Mouse (Mus musculus) embryonic facial prominence, embryonic 15.5 days (tissue): ENCODE data around the gene Spo11. TPM values are rescaled to one million over a fixed set of nuclear protein-coding genes. Genes with fewer than 3 reads are reported as not detected.

Source experiments
- ATAC-seq: fragments of 200-750 bp; cut with Nextera tagmentation; 2 replicates; pipeline ENCODE4 v1.8.0; 2017; ENCODE audit warnings: low read depth, moderate TSS enrichment; ENCODE audit not compliant: insufficient number of reproducible peaks, low FRiP score, low TSS enrichment
- H3K27ac ChIP-seq: fragments of 300-500 bp; sonication (generic); replicated peaks from 2 replicates; pipeline ENCODE4 v1.5.1; 2015; ENCODE audit warnings: mild to moderate bottlenecking, inconsistent platforms
- H3K27me3 ChIP-seq: fragments of 300-500 bp; sonication (generic); 2 replicates; pipeline ENCODE4 v1.6.1; 2015; ENCODE audit warnings: inconsistent platforms
- H3K36me3 ChIP-seq: fragments of 300-500 bp; sonication (generic); 2 replicates; pipeline ENCODE4 v1.6.1; 2015; ENCODE audit warnings: mild to moderate bottlenecking, inconsistent platforms
- H3K4me1 ChIP-seq: fragments of 300-500 bp; sonication (generic); 2 replicates; pipeline ENCODE4 v1.6.1; 2015; ENCODE audit warnings: inconsistent platforms
- H3K4me2 ChIP-seq: fragments of 300-500 bp; sonication (generic); replicated peaks from 2 replicates; pipeline ENCODE4 v1.6.1; 2015; ENCODE audit warnings: mild to moderate bottlenecking, inconsistent platforms
- H3K4me3 ChIP-seq: fragments of 300-500 bp; sonication (generic); replicated peaks from 2 replicates; pipeline ENCODE4 v1.5.1; 2015; ENCODE audit warnings: mild to moderate bottlenecking, inconsistent platforms
- H3K9ac ChIP-seq: fragments of 300-500 bp; sonication (generic); 2 replicates; pipeline ENCODE4 v1.6.1; 2015; ENCODE audit warnings: inconsistent platforms
- H3K9me3 ChIP-seq: fragments of 300-500 bp; sonication (generic); replicated peaks from 2 replicates; pipeline ENCODE4 v1.6.1; 2016; ENCODE audit warnings: inconsistent platforms
- WGBS: fragments of 180-500 bp; shearing (Covaris S2); methylation state at CpG from one replicate; pipeline ENCODE4 v1.1.7; 2015; 5-methylcytosine and 5-hydroxymethylcytosine counted together
- polyA plus RNA-seq: library from polyadenylated mRNA; unstranded; fragments of >200 nt; fragmentation: Nextera tagmentation; extraction: Ambion mirVana; gene quantifications from 2 replicates; pipeline ENCODE4 v1.2.1, GENCODE M21; 2015

Spo11 gene
- polyA plus RNA-seq, 1 experiment from 2014 or later, result 6.5 TPM

- H3K27me3 ChIP-seq, result no peaks in the 10 kb centered on the region
- H3K27ac ChIP-seq, result no peak overlapping the region
- no peaks in the 10 kb centered on the region for H3K9me3 ChIP-seq
- no peak for ATAC-seq
- 73% methylated on average over 9 of the region's 9 CpGs for WGBS
- H3K4me1 ChIP-seq, result peaks cover under 1% of the 10 kb centered on the region
- H3K9ac ChIP-seq, result no peak overlapping the region
- no peaks in the 10 kb centered on the region for H3K36me3 ChIP-seq
- no peak overlapping the region for H3K4me3 ChIP-seq
- no peak overlapping the region for H3K4me2 ChIP-seq
Observed at GRCm38 (mm10) chr2:172982776-172983561, 5.5 kb downstream of the Spo11 start.

GRCm38 (mm10) chr2:172990161-172990560 lies 12.7 kb downstream of the Spo11 start:
- Histone ChIP-seq H3K4me1 (no peaks in the 10 kb centered on the region), H3K27me3 (no peaks in the 10 kb centered on the region)
- WGBS, result 77% methylated on average over 6 of the region's 6 CpGs

GRCm38 (mm10) chr2:172996207-172996606 lies 18.7 kb downstream of the Spo11 start:
- Histone ChIP-seq H3K27ac (peak overlapping the region; percentile 24; the same call in 1 of the 2 replicates), H3K4me3 (no peak overlapping the region), H3K4me1 (peaks cover 14% of the 10 kb centered on the region), H3K36me3 (no peaks in the 10 kb centered on the region), H3K9ac (no peak overlapping the region), H3K4me2 (no peak overlapping the region), H3K9me3 (no peaks in the 10 kb centered on the region), H3K27me3 (0 out of 2 replicates have a peak, but pooled peaks cover 3% of the 10 kb centered on the region)
- no peak for ATAC-seq
- WGBS, result 6% methylated on average over 4 of the region's 4 CpGs

More at GRCm38 (mm10) chr2:172990161-172990560, 12.7 kb downstream of the Spo11 start:
- H3K4me3 ChIP-seq, result no peak overlapping the region
- H3K9me3 ChIP-seq, result no peaks in the 10 kb centered on the region
- no peak for ATAC-seq
- no peak overlapping the region for H3K27ac ChIP-seq
- H3K4me2 ChIP-seq, result no peak overlapping the region
- H3K9ac ChIP-seq, result no peak overlapping the region
- H3K36me3 ChIP-seq, result no peaks in the 10 kb centered on the region

GRCm38 (mm10) chr2:172997748-172998147 lies 20.2 kb downstream of the Spo11 start:
- Histone ChIP-seq H3K27ac (no peak overlapping the region), H3K27me3 (0 out of 2 replicates have a peak, but pooled peaks cover 3% of the 10 kb centered on the region), H3K9ac (no peak overlapping the region), H3K4me1 (peaks cover 24% of the 10 kb centered on the region), H3K9me3 (no peaks in the 10 kb centered on the region), H3K4me2 (no peak overlapping the region), H3K4me3 (no peak overlapping the region), H3K36me3 (peaks cover 4% of the 10 kb centered on the region; the same call in 1 of the 2 replicates)
- 69% methylated on average over 11 of the region's 11 CpGs for WGBS
- ATAC-seq, result no peak

GRCm38 (mm10) chr2:172998478-172998877 lies 21.0 kb downstream of the Spo11 start:
- Histone ChIP-seq H3K9ac (no peak overlapping the region), H3K4me1 (peaks cover 24% of the 10 kb centered on the region), H3K27me3 (0 out of 2 replicates have a peak, but pooled peaks cover 3% of the 10 kb centered on the region), H3K36me3 (peaks cover 10% of the 10 kb centered on the region), H3K9me3 (no peaks in the 10 kb centered on the region), H3K27ac (no peak overlapping the region), H3K4me2 (no peak overlapping the region), H3K4me3 (no peak overlapping the region)
- 63% methylated on average over 7 of the region's 7 CpGs for WGBS
- ATAC-seq, result no peak

GRCm38 (mm10) chr2:172999630-173000284 lies 22.3 kb downstream of the Spo11 start, which contains the start of gene Rae1:
TSS of gene Rae1 (plus strand) at chr2:173000117.
- Histone ChIP-seq H3K4me3 (peak within 1 kb of the TSS; percentile 66), H3K27ac (peak within 1 kb of the TSS; percentile 79), H3K27me3 (0 out of 2 replicates have a peak, but pooled peaks cover 3% of the 10 kb centered on the region), H3K9ac (peak within 1 kb of the TSS; percentile 67), H3K4me1 (peaks cover 24% of the 10 kb centered on the region), H3K4me2 (peak within 1 kb of the TSS; percentile 79), H3K9me3 (no peaks in the 10 kb centered on the region), H3K36me3 (peaks cover 23% of the 10 kb centered on the region)
- peak; percentile 96 for ATAC-seq
- under 1% methylated on average over 44 of the region's 45 CpGs for WGBS

GRCm38 (mm10) chr2:173000285-173000652 lies 22.8 kb downstream of the Spo11 start:
- peak; percentile 88 for ATAC-seq
- Histone ChIP-seq H3K4me1 (peaks cover 24% of the 10 kb centered on the region), H3K27ac (peak overlapping the region; percentile 79), H3K4me2 (peak overlapping the region; percentile 79), H3K9me3 (no peaks in the 10 kb centered on the region), H3K27me3 (0 out of 2 replicates have a peak, but pooled peaks cover 3% of the 10 kb centered on the region), H3K4me3 (peak overlapping the region; percentile 66), H3K36me3 (peaks cover 28% of the 10 kb centered on the region), H3K9ac (peak overlapping the region; percentile 67)
- under 1% methylated on average over 37 of the region's 42 CpGs for WGBS

- 13% methylated on average over 8 of the region's 8 CpGs for WGBS
Observed at GRCm38 (mm10) chr2:173000921-173001320, 23.4 kb downstream of the Spo11 start.

GRCm38 (mm10) chr2:173003737-173004136 lies 26.2 kb downstream of the Spo11 start:
- peaks cover 15% of the 10 kb centered on the region for H3K4me1 ChIP-seq
- no peaks in the 10 kb centered on the region for H3K27me3 ChIP-seq
- no peak overlapping the region for H3K4me2 ChIP-seq
- no peak overlapping the region for H3K27ac ChIP-seq
- no peak for ATAC-seq
- no peak overlapping the region for H3K4me3 ChIP-seq
- H3K9ac ChIP-seq, result no peak overlapping the region
- H3K36me3 ChIP-seq, result peaks cover 55% of the 10 kb centered on the region
- H3K9me3 ChIP-seq, result no peaks in the 10 kb centered on the region
- WGBS, result 92% methylated on average over 8 of the region's 8 CpGs

More at GRCm38 (mm10) chr2:173000921-173001320, 23.4 kb downstream of the Spo11 start:
- peak overlapping the region; percentile 79; the same call in 1 of the 2 replicates for H3K27ac ChIP-seq
- H3K27me3 ChIP-seq, result 0 out of 2 replicates have a peak, but pooled peaks cover 3% of the 10 kb centered on the region
- H3K9me3 ChIP-seq, result no peaks in the 10 kb centered on the region
- H3K9ac ChIP-seq, result peak overlapping the region; percentile 67
- H3K4me2 ChIP-seq, result peak overlapping the region; percentile 79
- no peak for ATAC-seq
- H3K4me3 ChIP-seq, result peak overlapping the region; percentile 66
- peaks cover 29% of the 10 kb centered on the region for H3K36me3 ChIP-seq
- peaks cover 20% of the 10 kb centered on the region for H3K4me1 ChIP-seq

- no peak overlapping the region for H3K27ac ChIP-seq
Observed at GRCm38 (mm10) chr2:173010220-173010717, 32.8 kb downstream of the Spo11 start.

GRCm38 (mm10) chr2:173011440-173011839 lies 33.9 kb downstream of the Spo11 start:
- no peak overlapping the region for H3K4me3 ChIP-seq
- WGBS, result 90% methylated on average over 8 of the region's 8 CpGs
- peaks cover 100% of the 10 kb centered on the region for H3K36me3 ChIP-seq

More at GRCm38 (mm10) chr2:173010220-173010717, 32.8 kb downstream of the Spo11 start:
- Histone ChIP-seq H3K27me3 (no peaks in the 10 kb centered on the region), H3K36me3 (peaks cover 92% of the 10 kb centered on the region), H3K4me2 (no peak overlapping the region), H3K9me3 (no peaks in the 10 kb centered on the region), H3K4me3 (no peak overlapping the region), H3K4me1 (no peaks in the 10 kb centered on the region), H3K9ac (no peak overlapping the region)
- 73% methylated on average over 3 of the region's 3 CpGs for WGBS
- no peak for ATAC-seq

More at GRCm38 (mm10) chr2:173011440-173011839, 33.9 kb downstream of the Spo11 start:
- no peaks in the 10 kb centered on the region for H3K27me3 ChIP-seq
- no peaks in the 10 kb centered on the region for H3K9me3 ChIP-seq
- H3K9ac ChIP-seq, result no peak overlapping the region
- no peak overlapping the region for H3K27ac ChIP-seq
- no peak for ATAC-seq
- no peaks in the 10 kb centered on the region for H3K4me1 ChIP-seq
- H3K4me2 ChIP-seq, result no peak overlapping the region
